Mouse (Mus musculus) hindlimb bud, embryonic 11.5 days (tissue): ENCODE measurements around the gene Zfp354b.

ENCODE experiments used
- DNase-seq: peaks from one replicate; pipeline ENCODE4 v3.0.0-alpha.2; 2012; ENCODE audit warnings: low read depth, low spot score; ENCODE audit errors: extremely low spot score

Gene Zfp354b

GRCm38 (mm10) chr11:50886231-50886932, 45.1 kb downstream of the Zfp354b start:
- DNase-seq, result no peak

GRCm38 (mm10) chr11:50883756-50884155, 47.7 kb downstream of the Zfp354b start:
- DNase-seq, result no peak

GRCm38 (mm10) chr11:50878641-50879040, 52.8 kb downstream of the Zfp354b start:
- DNase-seq, result no peak
